Mouse (Mus musculus) MEL (cell line): Measurements from ENCODE around the gene Cfap100.

Experiments
- CHD2 ChIP-seq: IDR thresholded peaks from 2 replicates; pipeline ENCODE4 v1.6.1; 2011; ENCODE audit warnings: low read length, improper control_type of control experiment
- CTCF ChIP-seq, 3 experiments: IDR thresholded peaks in 2 of 3; conservative IDR thresholded peaks in 1 of 3; 2 replicates each; pipeline ENCODE4 v1.5.1; 2011 to 2012; ENCODE audit warnings: low read length in 3 of 3, low read depth in 2 of 3, mild to moderate bottlenecking in 2 of 3, improper control_type of control experiment in 1 of 3, inconsistent platforms in 1 of 3, mixed read lengths in 1 of 3, moderate library complexity in 1 of 3; ENCODE audit not compliant: control insufficient read depth in 1 of 3, insufficient read depth in 1 of 3, poor library complexity in 1 of 3, severe bottlenecking in 1 of 3
- E2F4 ChIP-seq: IDR thresholded peaks from 2 replicates; pipeline ENCODE4 v1.6.1; 2011; ENCODE audit warnings: low read depth, low read length, improper control_type of control experiment, borderline replicate concordance
- MAZ ChIP-seq: IDR thresholded peaks from 2 replicates; pipeline ENCODE4 v1.6.1; 2012; ENCODE audit warnings: low read depth, mild to moderate bottlenecking, inconsistent platforms, low read length, improper control_type of control experiment
- MXI1 ChIP-seq: IDR thresholded peaks from 2 replicates; pipeline ENCODE4 v1.6.1; 2011; ENCODE audit warnings: mild to moderate bottlenecking, low read depth, low read length, improper control_type of control experiment
- MYC ChIP-seq: IDR thresholded peaks from 2 replicates; pipeline ENCODE4 v1.6.1; 2011; ENCODE audit warnings: low read depth, mild to moderate bottlenecking, low read length, improper control_type of control experiment, moderate library complexity
- NELFE ChIP-seq: IDR thresholded peaks from 2 replicates; pipeline ENCODE4 v1.6.1; 2011; ENCODE audit warnings: low read depth, low read length, improper control_type of control experiment
- POLR2A ChIP-seq, 2 experiments: IDR thresholded peaks; 2 replicates each; pipeline ENCODE4 v1.6.1; 2011 to 2012; ENCODE audit warnings: low read length in 2 of 2, mild to moderate bottlenecking in 2 of 2, control low read depth in 1 of 2, improper control_type of control experiment in 1 of 2, low read depth in 1 of 2, moderate library complexity in 1 of 2; ENCODE audit not compliant: control insufficient read depth in 1 of 2, insufficient read depth in 1 of 2, poor library complexity in 1 of 2
- ZKSCAN1 ChIP-seq: IDR thresholded peaks from 2 replicates; pipeline ENCODE4 v1.6.1; 2012; ENCODE audit warnings: low read depth, mild to moderate bottlenecking, inconsistent platforms, low read length, improper control_type of control experiment, moderate library complexity
- ZNF384 ChIP-seq: IDR thresholded peaks from 2 replicates; pipeline ENCODE4 v1.6.1; 2012; ENCODE audit warnings: low read depth, mild to moderate bottlenecking, inconsistent platforms, low read length, improper control_type of control experiment

- TF ChIP-seq ZNF384 (no peak), CTCF (IDR thresholded peaks at IDR 0.05 in 2 of 3, conservative IDR thresholded peaks at IDR 0.05 in 1 of 3; ENCODE audit: control insufficient read depth in 1 of 3, insufficient read depth in 1 of 3, low read depth in 2 of 3, low read length in 3 of 3, poor library complexity in 1 of 3, severe bottlenecking in 1 of 3) (no peak), E2F4 (no peak), MXI1 (no peak), MAZ (no peak), CHD2 (no peak), POLR2A (IDR thresholded peaks at IDR 0.05; ENCODE audit: control insufficient read depth in 1 of 2, insufficient read depth in 1 of 2, low read depth in 1 of 2, low read length in 2 of 2, poor library complexity in 1 of 2) (no peak), ZKSCAN1 (no peak), NELFE (no peak), MYC (no peak)
Observed at GRCm38 (mm10) chr6:90451512-90451911, 22.9 kb upstream of the Cfap100 start.
